Mouse (Mus musculus): ENCODE data around the gene Olfr283.

GRCm38 (mm10) chr15:98380846-98381245 lies at the start of gene Olfr283:
- TF ChIP-seq CTCF (IDR thresholded peaks at IDR 0.05; ENCODE audit: borderline replicate concordance, insufficient read depth, low read length) (no peak), POLR2A (IDR thresholded peaks at IDR 0.05; ENCODE audit: low read depth, low read length) (no peak)

Measured in embryonic fibroblast, embryonic 13.5 days (primary cell).